Mouse (Mus musculus) erythroblast, embryonic 14.5 days (primary cell): ENCODE results near the gene Atxn1.

Source experiments
- GATA1 ChIP-seq: IDR thresholded peaks from 2 replicates; pipeline ENCODE4 v1.6.1; 2012; ENCODE audit warnings: low read length, inconsistent platforms, mixed read lengths
- TAL1 ChIP-seq: IDR thresholded peaks from 3 replicates; pipeline ENCODE4 v1.6.1; 2012; ENCODE audit warnings: low read length, inconsistent platforms, mixed read lengths

- TF ChIP-seq GATA1, result no peak
- no peak for TF ChIP-seq TAL1
These were observed 40.8 kb upstream of the Atxn1 start for GRCm38 (mm10) chr13:46005656-46006055.
